ENCODE assay signal across 9 mouse cellular contexts in the genomic region with DNA sequence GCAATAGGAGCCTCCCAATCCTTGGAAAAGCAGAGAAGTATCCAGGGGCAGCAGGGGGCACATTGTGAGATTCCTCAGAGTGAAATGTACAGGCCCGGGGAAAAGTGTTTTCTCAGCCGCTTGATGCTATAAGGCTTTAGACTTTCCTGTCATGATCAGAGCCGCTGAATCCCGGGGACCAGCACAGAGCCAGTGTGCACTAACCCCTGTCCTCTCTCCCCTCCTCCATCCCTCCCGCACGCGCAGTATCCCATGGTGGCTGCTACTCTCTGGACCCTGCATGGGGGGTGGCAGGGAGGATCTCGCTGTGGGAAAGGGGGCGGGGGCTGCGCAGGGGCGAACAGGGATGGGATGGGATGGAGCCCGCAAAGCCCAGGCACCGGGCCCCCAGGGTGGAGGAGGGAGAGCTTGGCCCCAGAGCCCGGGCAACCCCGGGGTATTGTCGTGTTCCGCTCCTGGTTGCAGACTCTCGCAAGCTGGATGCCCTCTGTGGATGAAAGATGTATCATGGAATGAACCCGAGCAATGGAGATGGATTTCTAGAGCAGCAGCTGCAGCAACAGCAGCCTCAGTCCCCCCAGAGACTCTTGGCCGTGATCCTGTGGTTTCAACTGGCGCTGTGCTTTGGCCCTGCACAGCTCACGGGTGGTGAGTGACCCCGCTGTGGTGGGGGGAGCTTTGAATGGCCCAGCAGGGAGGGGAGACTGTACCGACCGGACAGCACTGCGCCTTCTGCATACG. TPM values are rescaled to one million over a fixed set of nuclear protein-coding genes. Genes with fewer than 3 reads are reported as not detected.
DNase-seq lines count a peak whose midpoint lies in the region; ATAC-seq and TF ChIP-seq lines count a peak whose summit lies in the region.
"Had no signal": no experiment of that assay in that cellular context is flagged by ENCODE, and none has a peak within 500 bp of the region (broad histone marks: within the 10 kb centered on the region; RNA-seq: fewer than 3 reads in every experiment).

No protein-coding gene starts in this region.

- no peaks in the 10 kb centered on the region for H3K36me3 ChIP-seq in E14TG2a.4 (ENCODE audit: insufficient read depth, low read length)
- no peaks in the 10 kb centered on the region for H3K36me3 ChIP-seq in embryonic facial prominence, embryonic 10.5 days (replicated peaks)
- H3K36me3 ChIP-seq in hindbrain, embryonic 13.5 days, result peaks cover 14% of the 10 kb centered on the region
- no peaks in the 10 kb centered on the region for H3K36me3 ChIP-seq in limb, embryonic 15.5 days

- peaks cover 65% of the 10 kb centered on the region for H3K27me3 ChIP-seq in E14TG2a.4 (ENCODE audit: insufficient read depth, low read length)
- peaks cover 56% of the 10 kb centered on the region for H3K27me3 ChIP-seq in embryonic facial prominence, embryonic 10.5 days (replicated peaks; ENCODE audit: low read depth, poor library complexity, severe bottlenecking)
- H3K27me3 ChIP-seq in hindbrain, embryonic 13.5 days, result 0 out of 2 replicates have a peak, but pooled peaks cover 7% of the 10 kb centered on the region
- H3K27me3 ChIP-seq in limb, embryonic 15.5 days, result peaks cover 27% of the 10 kb centered on the region

- no peak for TF ChIP-seq CTCF in E14TG2a.4 (conservative IDR thresholded peaks at IDR 0.05; ENCODE audit: low read length)

- peak overlapping the region; percentile 79 for H3K27ac ChIP-seq in embryonic facial prominence, embryonic 10.5 days (replicated peaks)
- peak overlapping the region; percentile 92 for H3K27ac ChIP-seq in hindbrain, embryonic 13.5 days
- H3K27ac ChIP-seq in limb, embryonic 15.5 days, result peak overlapping the region; percentile 39; the same call in 1 of the 2 replicates

- H3K9me3 ChIP-seq in E14TG2a.4 (ENCODE audit: low read length), result no peaks in the 10 kb centered on the region
- no peaks in the 10 kb centered on the region for H3K9me3 ChIP-seq in embryonic facial prominence, embryonic 10.5 days
- no peaks in the 10 kb centered on the region for H3K9me3 ChIP-seq in hindbrain, embryonic 13.5 days
- no peaks in the 10 kb centered on the region for H3K9me3 ChIP-seq in limb, embryonic 15.5 days

- WGBS in embryonic facial prominence, embryonic 10.5 days, result under 1% methylated on average over 27 of the region's 27 CpGs
- under 1% methylated on average over 27 of the region's 27 CpGs for WGBS in hindbrain, embryonic 13.5 days
- 2% methylated on average over 27 of the region's 27 CpGs for WGBS in limb, embryonic 15.5 days

- ATAC-seq in CD4-positive, CD25-positive, alpha-beta regulatory T cell, adult 4 months, result no peak
- ATAC-seq in hindbrain, embryonic 13.5 days (ENCODE audit: low FRiP score), result peak; percentile 85
- ATAC-seq in limb, embryonic 15.5 days (ENCODE audit: insufficient number of reproducible peaks, low FRiP score, low TSS enrichment, low read depth), result 0 out of 2 replicates have a peak, but pooled peaks have one; percentile 22
- no peak for ATAC-seq in erythroblast, adult 5-6 weeks (replicated peaks; ENCODE audit: low FRiP score, poor library complexity, severe bottlenecking)

- H3K4me3 ChIP-seq in E14TG2a.4 (replicated peaks; ENCODE audit: low read length), result peak overlapping the region; percentile 87
- peak overlapping the region; percentile 63 for H3K4me3 ChIP-seq in embryonic facial prominence, embryonic 10.5 days
- peak overlapping the region; percentile 55 for H3K4me3 ChIP-seq in hindbrain, embryonic 13.5 days
- peak overlapping the region; percentile 66 for H3K4me3 ChIP-seq in limb, embryonic 15.5 days

- peaks cover 30% of the 10 kb centered on the region for H3K4me1 ChIP-seq in E14TG2a.4 (replicated peaks; ENCODE audit: low read depth, low read length)
- peaks cover 31% of the 10 kb centered on the region for H3K4me1 ChIP-seq in embryonic facial prominence, embryonic 10.5 days
- H3K4me1 ChIP-seq in hindbrain, embryonic 13.5 days (replicated peaks), result peaks cover 33% of the 10 kb centered on the region
- peaks cover 20% of the 10 kb centered on the region for H3K4me1 ChIP-seq in limb, embryonic 15.5 days

- peak overlapping the region; percentile 79 for H3K4me2 ChIP-seq in hindbrain, embryonic 13.5 days
- H3K4me2 ChIP-seq in limb, embryonic 15.5 days, result peak overlapping the region; percentile 94

- H3K9ac ChIP-seq in hindbrain, embryonic 13.5 days, result peak overlapping the region; percentile 81
- peak overlapping the region; percentile 24 for H3K9ac ChIP-seq in limb, embryonic 15.5 days

- peak; percentile 8 for DNase-seq in CD4-positive, CD25-positive, alpha-beta regulatory T cell, adult 2 months (ENCODE audit: low read depth, low spot score)
- peak; percentile 63 for DNase-seq in embryonic facial prominence, embryonic 10.5 days (ENCODE audit: low spot score)
- DNase-seq in right cerebral cortex, postnatal 10 days (ENCODE audit: low spot score in 2 of 2), result peak; percentile 50 to 53

RNA-seq across cellular contexts. Expression of a gene that starts 1.1 kb away (rescaled TPM):
- polyA plus RNA-seq in CD4-positive, CD25-positive, alpha-beta regulatory T cell, adult 4 months (2017; shearing (Covaris generic)), result 1 to 10 TPM; 2.4 to 2.6 TPM
- polyA plus RNA-seq in embryonic facial prominence, embryonic 10.5 days (2016; fragmentation: Nextera tagmentation; extraction: Ambion mirVana), result 13.5 and 14.9 TPM in 2 replicates
- 57.4 and 59.7 TPM in 2 replicates for polyA plus RNA-seq in hindbrain, embryonic 13.5 days (2015; fragmentation: Nextera tagmentation; extraction: Ambion mirVana)
- 12.8 and 14.4 TPM in 2 replicates for polyA plus RNA-seq in limb, embryonic 15.5 days (2015; fragmentation: Nextera tagmentation; extraction: Ambion mirVana)
- not detected in 2 replicates for total RNA-seq in erythroblast, adult 5-6 weeks (2015; ENCODE audit: low replicate concordance)
- total RNA-seq in erythroblast, adult 5-6 weeks (2017; ENCODE audit: low replicate concordance), result not detected in 2 replicates

RNA-seq across cellular contexts. Expression of a gene that starts 15.7 kb away (rescaled TPM):
- polyA plus RNA-seq in CD4-positive, CD25-positive, alpha-beta regulatory T cell, adult 4 months (2017; shearing (Covaris generic)), result not detected
- polyA plus RNA-seq in embryonic facial prominence, embryonic 10.5 days (2016; fragmentation: Nextera tagmentation; extraction: Ambion mirVana), result not detected in 2 replicates
- polyA plus RNA-seq in hindbrain, embryonic 13.5 days (2015; fragmentation: Nextera tagmentation; extraction: Ambion mirVana), result not detected in 2 replicates
- not detected in 2 replicates for polyA plus RNA-seq in limb, embryonic 15.5 days (2015; fragmentation: Nextera tagmentation; extraction: Ambion mirVana)
- not detected in 2 replicates for total RNA-seq in erythroblast, adult 5-6 weeks (2015; ENCODE audit: low replicate concordance)
- not detected in 2 replicates for total RNA-seq in erythroblast, adult 5-6 weeks (2017; ENCODE audit: low replicate concordance)
- polyA plus RNA-seq: frontal cortex, adult 2 months had no signal

Comparison
In these comparisons a context has a peak if more than half of its experiments do, and no peak if none do; other contexts are left out.
1. DNase-seq: peak in every context shown above with its lines; median percentile 63 in embryonic facial prominence, embryonic 10.5 days; 52 in right cerebral cortex, postnatal 10 days; 8 in CD4-positive, CD25-positive, alpha-beta regulatory T cell, adult 2 months.
2. ATAC-seq: peak in hindbrain, embryonic 13.5 days (single experiment) and limb, embryonic 15.5 days (single experiment); none in CD4-positive, CD25-positive, alpha-beta regulatory T cell, adult 4 months (single experiment) and erythroblast, adult 5-6 weeks (single experiment).
3. H3K27ac ChIP-seq: peak in every context shown above with its lines; median percentile 92 in hindbrain, embryonic 13.5 days; 79 in embryonic facial prominence, embryonic 10.5 days; 39 in limb, embryonic 15.5 days.
4. Peak in every context shown above with its lines, with median percentiles within 50 percentile points of each other: H3K4me3 ChIP-seq.